Mouse (Mus musculus) spleen, embryonic (tissue): Measurements from ENCODE around the gene Vamp2.

Source experiments
- CTCF ChIA-PET: fragments of 350-600 bp; sonication (Branson Sonifier 250); formaldehyde crosslinking; loops from one replicate; lab custom pipeline; 2022; lab: Charles Lee

Gene Vamp2

GRCm38 (mm10) chr11:69096360-69096986 is 8.2 kb downstream of the Vamp2 start:
- CTCF ChIA-PET = interaction anchor here (0.6 kb wide), 1 partner anchor 562 kb away, joined by 3 read pairs; no protein-coding TSS in a partner anchor

DNA sequence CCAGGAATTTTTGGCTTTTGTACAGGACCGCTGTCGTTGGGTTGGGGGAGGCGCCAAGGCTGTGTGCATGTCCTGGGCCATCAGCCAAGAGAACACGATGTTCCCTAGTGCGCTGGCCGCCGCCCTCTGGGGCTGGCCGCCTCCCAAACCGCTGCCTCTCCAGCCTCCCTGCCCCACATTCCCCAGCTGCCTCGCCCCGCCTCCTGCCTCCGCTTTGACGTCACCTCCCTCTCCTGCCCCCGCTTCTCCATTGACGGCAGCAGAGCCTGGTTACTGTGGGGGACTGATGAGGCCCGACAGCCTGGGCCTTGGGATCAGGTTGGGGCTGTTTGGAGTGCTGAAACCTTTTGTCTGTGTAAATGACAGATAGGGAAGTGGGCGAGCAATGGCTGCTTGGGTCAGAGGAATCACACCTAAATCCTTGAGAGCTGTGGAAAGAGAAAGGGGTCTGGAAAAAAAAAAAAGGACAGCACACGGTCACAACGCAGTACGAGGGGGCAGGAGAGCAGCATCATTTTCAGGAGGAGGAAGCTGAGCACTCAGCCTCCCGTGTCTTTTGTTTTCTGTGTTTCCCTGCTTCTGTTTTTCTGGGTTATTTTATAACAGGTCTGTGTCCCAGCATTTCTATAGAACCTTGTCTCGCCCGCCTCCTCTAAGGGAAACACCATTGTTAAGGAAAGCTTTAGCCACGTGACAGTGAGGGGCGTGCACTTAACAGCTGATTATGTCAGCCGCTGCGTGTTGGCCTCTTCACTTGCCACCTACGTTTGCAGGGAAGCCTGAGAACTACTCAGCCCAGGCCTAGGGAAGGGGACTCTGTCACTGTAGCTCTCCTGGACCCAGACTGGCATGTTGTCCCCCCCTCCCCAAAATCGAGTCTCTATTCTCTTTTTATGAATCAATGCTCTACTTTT is 9.0 kb downstream of the Vamp2 start:
- CTCF ChIA-PET = interaction anchor here (0.6 kb wide), 1 partner anchor 561 kb away, joined by 3 read pairs; no protein-coding TSS in a partner anchor

DNA sequence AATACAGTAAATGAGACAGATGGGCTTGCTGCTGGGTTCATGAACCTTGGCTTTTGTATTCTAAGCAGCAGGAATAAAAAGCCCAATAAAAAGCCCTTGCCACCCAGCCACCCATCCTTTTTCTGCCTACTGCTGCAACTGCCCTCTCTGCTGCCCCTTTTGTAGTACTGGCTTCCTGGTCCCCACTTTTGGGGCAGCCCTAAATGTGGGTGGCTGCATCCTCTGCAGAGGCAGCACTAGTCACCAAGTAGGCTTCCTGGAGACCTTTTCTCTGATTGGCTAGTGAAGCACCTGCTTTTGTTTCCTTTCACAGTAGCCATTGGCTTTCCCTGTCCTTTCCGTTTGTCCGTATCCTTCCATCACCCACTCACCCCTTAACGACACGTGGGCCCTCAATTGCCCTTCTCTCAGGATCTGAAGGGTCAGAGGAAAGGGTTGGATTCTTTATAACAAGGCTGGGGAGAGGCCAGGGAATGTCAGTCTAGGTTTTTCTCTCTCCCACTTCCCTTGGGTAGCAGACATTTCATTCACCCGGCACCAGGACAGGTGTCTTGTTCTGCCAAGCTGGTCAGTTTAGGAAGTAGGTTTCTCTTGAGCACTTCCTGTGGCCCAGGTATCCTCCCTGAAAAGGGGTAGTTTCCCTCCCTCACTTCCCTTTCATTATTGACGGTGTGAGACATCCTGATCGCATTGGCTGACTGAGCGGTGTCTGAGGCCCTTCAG is 9.9 kb downstream of the Vamp2 start:
- CTCF ChIA-PET = interaction anchor here (1.4 kb wide), 1 partner anchor 12 kb away, joined by 4 read pairs; no protein-coding TSS in a partner anchor

- CTCF ChIA-PET = interaction anchor here (1.4 kb wide), 1 partner anchor 12 kb away, joined by 4 read pairs; no protein-coding TSS in a partner anchor
These were observed 10.4 kb downstream of the Vamp2 start for GRCm38 (mm10) chr11:69098762-69099091.

- CTCF ChIA-PET = interaction anchor here (1.4 to 3.3 kb wide), 2 partner anchors 11 to 12 kb away, joined by 4 to 12 read pairs; no protein-coding TSS in a partner anchor
These were observed 11.1 kb downstream of the Vamp2 start for GRCm38 (mm10) chr11:69099177-69099914.

- CTCF ChIA-PET = interaction anchor here (1.0 to 3.3 kb wide), 3 partner anchors 9 to 34 kb away, joined by 3 to 12 read pairs (median 4); no protein-coding TSS in a partner anchor
These were observed 11.6 kb downstream of the Vamp2 start for GRCm38 (mm10) chr11:69099915-69100345.

DNA sequence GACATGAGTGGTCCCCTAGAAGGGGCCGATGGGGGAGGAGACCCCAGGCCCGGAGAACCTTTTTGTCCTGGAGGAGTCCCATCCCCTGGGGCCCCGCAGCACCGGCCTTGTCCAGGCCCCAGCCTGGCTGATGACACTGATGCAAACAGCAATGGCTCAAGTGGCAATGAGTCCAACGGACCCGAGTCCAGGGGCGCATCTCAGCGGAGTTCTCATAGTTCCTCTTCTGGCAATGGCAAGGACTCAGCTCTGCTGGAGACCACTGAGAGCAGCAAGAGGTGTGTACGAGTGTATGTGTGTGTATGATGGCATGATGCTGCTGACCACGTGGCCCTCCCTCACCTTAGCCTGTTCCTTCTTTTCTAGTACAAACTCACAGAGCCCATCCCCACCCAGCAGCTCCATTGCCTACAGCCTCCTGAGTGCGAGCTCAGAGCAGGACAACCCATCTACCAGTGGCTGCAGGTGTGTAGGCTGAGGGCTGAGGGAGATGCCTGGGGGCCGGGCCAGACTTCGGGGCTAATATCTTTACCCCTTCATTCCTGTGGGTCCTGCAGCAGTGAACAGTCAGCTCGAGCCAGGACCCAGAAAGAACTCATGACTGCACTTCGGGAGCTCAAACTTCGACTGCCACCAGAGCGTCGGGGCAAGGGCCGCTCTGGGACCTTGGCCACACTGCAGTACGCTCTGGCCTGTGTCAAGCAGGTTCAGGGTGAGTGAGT is 12.5 kb downstream of the Vamp2 start:
- CTCF ChIA-PET = interaction anchor here (0.6 to 3.3 kb wide), 5 partner anchors 8 to 317 kb away, joined by 3 to 12 read pairs (median 4); no protein-coding TSS in a partner anchor

DNA sequence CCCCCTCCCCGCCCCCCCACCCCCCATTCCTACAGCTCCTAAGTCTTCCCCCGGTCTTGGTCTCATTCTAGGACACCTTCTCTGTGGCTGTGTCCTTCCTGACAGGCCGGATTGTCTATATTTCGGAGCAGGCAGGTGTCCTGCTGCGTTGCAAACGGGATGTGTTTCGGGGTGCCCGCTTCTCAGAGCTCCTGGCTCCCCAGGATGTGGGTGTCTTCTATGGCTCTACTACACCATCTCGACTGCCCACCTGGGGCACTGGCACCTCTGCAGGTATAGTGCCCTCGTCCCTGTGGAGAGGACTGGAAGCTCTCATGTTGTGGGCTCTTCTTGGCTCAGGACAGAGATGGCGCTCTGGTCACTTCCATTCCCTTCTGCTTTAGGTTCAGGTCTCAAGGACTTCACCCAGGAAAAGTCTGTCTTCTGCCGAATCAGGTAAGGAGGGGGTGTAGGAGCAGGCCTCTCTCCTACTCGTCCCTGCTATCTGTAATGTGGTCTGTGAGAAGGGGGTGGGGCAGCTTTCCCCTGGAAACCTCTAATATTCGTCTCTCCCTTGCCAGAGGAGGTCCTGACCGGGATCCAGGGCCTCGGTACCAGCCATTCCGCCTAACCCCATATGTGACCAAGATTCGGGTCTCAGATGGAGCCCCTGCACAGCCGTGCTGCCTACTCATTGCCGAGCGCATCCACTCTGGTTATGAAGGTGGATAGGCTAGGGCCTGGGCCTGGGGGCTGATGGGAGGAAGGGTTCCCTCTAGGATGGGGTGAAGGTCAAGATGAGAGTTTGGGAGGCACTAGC is 13.5 kb downstream of the Vamp2 start:
- CTCF ChIA-PET = interaction anchor here (0.6 to 3.3 kb wide), 4 partner anchors 9 to 316 kb away, joined by 3 to 12 read pairs (median 8); no protein-coding TSS in a partner anchor

- CTCF ChIA-PET = interaction anchor here (3.2 to 3.3 kb wide), 2 partner anchors 9 to 13 kb away, joined by 10 to 12 read pairs; no protein-coding TSS in a partner anchor
These were observed 14.1 kb downstream of the Vamp2 start for GRCm38 (mm10) chr11:69102403-69102725.

DNA sequence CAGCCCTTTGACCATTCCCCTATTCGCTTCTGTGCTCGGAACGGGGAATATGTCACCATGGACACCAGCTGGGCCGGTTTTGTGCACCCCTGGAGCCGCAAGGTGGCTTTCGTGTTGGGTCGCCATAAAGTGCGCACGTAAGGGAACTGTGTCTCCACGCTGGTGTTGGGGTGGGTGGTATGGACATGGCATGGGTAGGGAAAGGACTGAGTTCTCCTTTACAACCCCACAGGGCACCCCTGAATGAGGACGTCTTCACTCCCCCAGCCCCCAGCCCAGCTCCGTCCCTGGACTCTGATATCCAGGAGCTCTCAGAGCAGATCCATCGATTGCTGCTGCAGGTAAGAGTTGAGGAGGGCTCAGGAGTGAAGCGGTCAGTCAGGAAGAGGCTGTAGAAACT is 14.8 kb downstream of the Vamp2 start:
- CTCF ChIA-PET = interaction anchor here (1.5 to 3.2 kb wide), 2 partner anchors 12 to 16 kb away, joined by 3 to 10 read pairs; no protein-coding TSS in a partner anchor

DNA sequence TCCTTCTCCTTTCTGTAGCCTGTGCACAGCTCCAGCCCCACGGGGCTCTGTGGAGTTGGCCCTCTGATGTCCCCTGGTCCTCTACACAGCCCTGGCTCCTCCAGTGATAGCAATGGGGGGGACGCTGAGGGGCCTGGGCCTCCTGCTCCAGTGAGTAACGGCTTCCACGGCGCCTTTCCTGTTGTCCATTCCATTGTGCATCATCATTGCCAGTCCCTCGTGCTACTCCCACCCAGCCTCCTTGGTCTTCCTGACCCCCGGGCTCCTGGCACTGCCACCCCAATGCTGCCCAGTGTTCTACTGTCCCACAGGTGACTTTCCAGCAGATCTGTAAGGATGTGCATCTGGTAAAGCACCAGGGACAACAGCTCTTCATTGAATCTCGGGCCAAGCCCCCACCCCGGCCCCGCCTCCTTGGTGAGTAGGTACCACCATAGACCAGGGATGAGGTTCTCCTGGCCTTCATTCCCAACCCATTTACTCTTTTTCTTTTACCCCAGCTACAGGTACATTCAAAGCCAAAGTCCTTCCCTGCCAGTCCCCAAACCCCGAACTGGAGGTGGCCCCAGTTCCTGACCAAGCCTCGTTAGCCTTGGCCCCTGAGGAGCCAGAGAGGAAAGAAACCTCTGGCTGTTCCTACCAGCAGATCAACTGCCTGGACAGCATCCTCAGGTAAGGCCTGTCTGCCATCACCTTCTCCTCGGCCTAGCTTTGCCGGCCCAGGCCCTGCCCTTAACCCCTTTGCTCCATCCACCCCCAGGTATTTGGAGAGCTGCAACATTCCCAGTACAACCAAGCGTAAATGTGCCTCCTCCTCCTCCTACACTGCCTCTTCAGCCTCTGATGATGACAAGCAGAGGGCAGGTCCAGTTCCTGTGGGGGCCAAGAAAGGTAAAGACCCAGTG is 15.5 kb downstream of the Vamp2 start:
- CTCF ChIA-PET = interaction anchor here (1.5 to 3.2 kb wide), 2 partner anchors 12 to 15 kb away, joined by 3 to 10 read pairs; no protein-coding TSS in a partner anchor

- CTCF ChIA-PET = interaction anchor here (1.5 to 3.2 kb wide), 2 partner anchors 11 to 14 kb away, joined by 3 to 10 read pairs; no protein-coding TSS in a partner anchor
These were observed 16.2 kb downstream of the Vamp2 start for GRCm38 (mm10) chr11:69104487-69104886.

DNA sequence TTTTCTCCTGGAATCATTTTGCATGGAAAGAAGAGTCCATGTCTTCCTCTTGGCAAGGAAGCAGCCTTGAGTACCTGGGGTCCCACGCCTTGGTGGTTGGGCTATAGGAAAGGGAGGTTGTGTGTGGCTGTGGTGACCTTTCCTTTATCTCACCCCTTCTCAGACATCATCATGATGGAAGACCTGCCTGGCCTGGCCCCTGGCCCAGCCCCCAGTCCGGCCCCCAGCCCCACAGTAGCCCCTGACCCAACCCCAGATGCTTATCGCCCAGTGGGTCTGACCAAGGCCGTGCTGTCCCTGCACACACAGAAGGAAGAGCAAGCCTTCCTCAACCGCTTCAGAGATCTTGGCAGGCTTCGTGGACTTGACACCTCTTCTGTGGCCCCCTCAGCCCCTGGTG is 16.9 kb downstream of the Vamp2 start:
- CTCF ChIA-PET = no interaction called here

GRCm38 (mm10) chr11:69105796-69106195 is 17.5 kb downstream of the Vamp2 start:
- CTCF ChIA-PET = no interaction called here

- CTCF ChIA-PET = no interaction called here
These were observed 18.0 kb downstream of the Vamp2 start for GRCm38 (mm10) chr11:69106299-69106698.

- CTCF ChIA-PET = interaction anchor here (0.6 kb wide), 1 partner anchor 35 kb away, joined by 6 read pairs; no protein-coding TSS in a partner anchor
These were observed 18.6 kb downstream of the Vamp2 start for GRCm38 (mm10) chr11:69106842-69107241.

DNA sequence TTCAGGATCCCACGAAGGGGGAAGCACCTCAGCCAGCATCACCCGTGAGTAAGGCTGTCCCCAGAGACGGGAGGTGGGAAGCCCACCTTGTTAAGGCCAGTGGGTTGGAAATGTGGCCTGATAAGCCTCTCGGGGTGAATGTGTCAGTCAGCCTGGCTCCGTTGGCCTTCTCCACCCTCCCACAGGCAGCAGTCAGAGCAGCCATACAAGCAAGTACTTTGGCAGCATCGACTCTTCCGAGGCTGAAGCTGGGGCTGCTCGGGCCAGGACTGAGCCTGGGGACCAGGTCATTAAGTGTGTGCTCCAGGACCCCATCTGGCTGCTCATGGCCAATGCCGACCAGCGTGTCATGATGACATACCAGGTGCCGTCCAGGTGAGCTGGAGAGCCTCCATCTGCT is 19.4 kb downstream of the Vamp2 start:
- CTCF ChIA-PET = interaction anchor here (0.5 kb wide), 1 partner anchor 904 kb away, joined by 7 read pairs; no protein-coding TSS in a partner anchor

GRCm38 (mm10) chr11:69108223-69108622 is 19.9 kb downstream of the Vamp2 start:
- CTCF ChIA-PET = interaction anchor here (0.9 kb wide), 1 partner anchor 16 kb away, joined by 4 read pairs; no protein-coding TSS in a partner anchor
